Mouse (Mus musculus) erythroblast, embryonic 14.5 days (primary cell): Measurements from ENCODE around the gene Loxl1.

Source experiments
- GATA1 ChIP-seq: IDR thresholded peaks from 2 replicates; pipeline ENCODE4 v1.6.1; 2012; ENCODE audit warnings: low read length, inconsistent platforms, mixed read lengths
- TAL1 ChIP-seq: IDR thresholded peaks from 3 replicates; pipeline ENCODE4 v1.6.1; 2012; ENCODE audit warnings: low read length, inconsistent platforms, mixed read lengths

GRCm38 (mm10) chr9:58275115-58275774, 37.7 kb downstream of the Loxl1 start:
- TF ChIP-seq GATA1, result no peak
- TF ChIP-seq TAL1, result no peak
